Mouse (Mus musculus) left cerebral cortex, adult 18-20 months (tissue): ENCODE results near the gene Tnrc18. TPM values are rescaled to one million over a fixed set of nuclear protein-coding genes. Genes with fewer than 3 reads are reported as not detected.
"Not testable (repeated sequence)": the region's sequence is repeated elsewhere in the genome, so short reads cannot be mapped to it uniquely, and the experiment has no call there.

Experiments used
- DNase-seq, 2 experiments: peaks; one replicate each; pipeline ENCODE4 v3.0.0; 2021 to 2022; ENCODE audit warnings: low spot score in 2 of 2, mixed read lengths in 1 of 2
- long read RNA-seq, 2 experiments: library from polyadenylated mRNA; stranded (forward); transcript quantifications; one replicate each; pipeline ENCODE4 v2.0.0; 2021
- total RNA-seq, 2 experiments: library from RNA; stranded (reverse); gene quantifications; 2 replicates each; pipeline ENCODE4 v1.2.3; 2021

Gene Tnrc18
- 100 to 1,000 TPM; 116 to 122 TPM for total RNA-seq
- long read RNA-seq, experiment 1, partial matches to known transcripts: 3 of 10 reads
- long read RNA-seq, experiment 1, other reads (novel, unspliced or antisense): 7 of 10 reads
- long read RNA-seq, experiment 2, partial matches to known transcripts: 6 of 7 reads
- long read RNA-seq, experiment 2, other reads (novel, unspliced or antisense): 1 of 7 reads

DNA sequence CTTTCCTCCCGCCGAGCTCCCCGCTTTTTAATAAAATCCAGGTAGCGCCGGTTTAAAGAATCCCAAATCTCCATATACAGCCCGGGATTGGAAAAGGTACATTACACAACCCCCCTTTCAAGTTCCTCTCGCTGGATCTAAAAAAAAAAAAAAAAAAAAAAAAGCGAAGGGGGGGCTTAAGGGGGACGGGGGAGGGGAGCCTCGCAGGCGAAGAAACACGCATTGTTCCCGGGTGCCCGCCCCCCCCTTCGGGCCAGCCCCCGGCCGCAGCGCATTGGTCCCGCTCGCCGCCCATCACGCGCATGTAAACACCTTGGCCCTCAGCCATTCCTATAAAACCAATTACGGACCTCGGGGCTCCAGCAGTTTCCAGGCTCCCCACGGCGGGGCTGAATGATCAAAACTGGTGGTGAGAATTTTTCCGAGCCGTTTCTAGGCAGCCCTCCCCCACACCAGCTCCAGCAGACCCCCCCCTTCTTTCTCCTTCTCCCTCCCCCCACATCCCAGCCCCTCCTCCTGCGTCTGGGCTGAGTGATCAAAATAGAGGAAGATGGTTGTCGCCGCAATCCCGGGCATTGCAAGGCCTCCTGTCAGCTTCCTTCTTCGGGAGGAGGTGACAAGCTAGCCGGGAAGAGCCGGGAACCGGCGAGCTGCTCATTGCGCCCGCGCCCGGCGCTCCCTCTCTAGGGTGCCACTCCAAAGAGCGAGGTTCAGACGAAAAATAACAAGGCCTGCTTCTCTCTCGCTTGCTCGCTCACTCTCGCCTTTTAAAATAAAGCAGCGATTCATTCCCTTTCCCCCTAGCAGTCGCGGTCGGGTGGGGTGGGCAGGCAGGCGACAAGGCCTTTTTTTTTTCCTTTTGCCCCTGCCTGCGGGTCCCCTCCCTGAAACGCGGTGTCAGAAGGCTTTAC, at the start of gene Tnrc18:
Tnrc18 (minus strand) TSS at position 139 of the 911 bp plus-strand sequence.
- DNase-seq: peak; percentile 98 to 99

DNA sequence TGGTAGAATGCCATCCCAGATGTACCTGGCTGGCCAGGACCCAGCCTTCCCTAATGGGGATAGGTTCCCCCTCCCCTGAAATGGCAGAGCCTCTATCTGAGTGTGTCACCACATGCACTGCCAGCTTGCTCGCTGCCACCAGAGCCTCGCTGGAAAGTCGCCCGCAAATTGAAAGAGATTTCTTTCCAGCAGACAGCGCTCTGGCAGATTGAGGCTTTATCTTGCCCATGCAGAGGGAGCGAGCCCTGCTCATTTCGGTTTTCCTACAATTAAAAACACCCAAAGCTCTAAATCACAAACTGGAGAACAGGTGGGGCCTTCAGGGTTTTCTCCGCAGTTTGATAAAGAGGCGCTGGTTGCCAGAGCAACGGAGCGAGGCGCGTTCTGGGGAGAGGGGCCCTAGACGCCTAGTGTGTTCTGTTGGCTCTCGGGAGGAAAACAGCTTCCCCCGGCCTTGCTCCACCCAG, 40.3 kb upstream of the Tnrc18 start:
- peak; percentile 67 to 74 for DNase-seq

- no peak for DNase-seq
Measured at GRCm38 (mm10) chr5:142856408-142856807, 38.9 kb upstream of the Tnrc18 start.

DNA sequence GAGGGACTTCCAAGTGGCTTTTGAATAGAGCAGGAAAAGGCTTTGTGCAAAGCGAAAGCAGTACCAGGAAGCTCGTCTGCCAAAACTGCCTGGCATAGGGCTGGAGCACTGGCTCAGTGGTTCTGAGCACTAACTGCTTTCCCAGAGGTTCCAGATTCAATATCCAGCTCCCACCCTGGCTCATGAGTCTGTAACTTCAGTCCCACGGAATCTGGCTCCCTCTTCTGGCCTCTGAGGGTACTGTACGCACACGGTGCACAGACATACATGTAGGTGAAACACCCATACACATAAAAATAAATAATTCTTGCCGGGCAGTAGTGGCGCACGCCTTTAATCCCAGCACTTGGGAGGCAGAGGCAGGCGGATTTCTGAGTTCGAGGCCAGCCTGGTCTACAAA, 37.4 kb upstream of the Tnrc18 start:
- DNase-seq: no peak

DNA sequence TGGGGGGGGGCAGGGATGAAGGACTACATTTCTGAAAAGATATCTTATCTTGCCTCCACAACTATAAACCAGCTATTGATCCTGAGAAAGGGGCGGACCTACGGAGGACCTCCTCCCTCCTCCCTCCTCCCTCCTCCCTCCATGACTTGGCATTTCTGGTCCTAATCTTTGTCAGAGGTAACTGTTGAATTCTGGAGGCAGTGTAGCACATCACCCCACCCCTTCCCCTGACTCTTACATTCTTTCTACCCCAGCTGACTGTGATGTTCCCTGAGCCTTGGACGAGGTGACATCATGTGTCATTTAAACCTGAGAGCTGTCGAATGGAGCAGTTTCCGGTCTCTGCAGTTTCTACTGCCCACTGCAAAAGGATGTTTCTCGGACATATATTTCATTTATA, 36.1 kb upstream of the Tnrc18 start:
- no peak for DNase-seq

GRCm38 (mm10) chr5:142851681-142852049, 34.2 kb upstream of the Tnrc18 start:
- DNase-seq: no peak

DNA sequence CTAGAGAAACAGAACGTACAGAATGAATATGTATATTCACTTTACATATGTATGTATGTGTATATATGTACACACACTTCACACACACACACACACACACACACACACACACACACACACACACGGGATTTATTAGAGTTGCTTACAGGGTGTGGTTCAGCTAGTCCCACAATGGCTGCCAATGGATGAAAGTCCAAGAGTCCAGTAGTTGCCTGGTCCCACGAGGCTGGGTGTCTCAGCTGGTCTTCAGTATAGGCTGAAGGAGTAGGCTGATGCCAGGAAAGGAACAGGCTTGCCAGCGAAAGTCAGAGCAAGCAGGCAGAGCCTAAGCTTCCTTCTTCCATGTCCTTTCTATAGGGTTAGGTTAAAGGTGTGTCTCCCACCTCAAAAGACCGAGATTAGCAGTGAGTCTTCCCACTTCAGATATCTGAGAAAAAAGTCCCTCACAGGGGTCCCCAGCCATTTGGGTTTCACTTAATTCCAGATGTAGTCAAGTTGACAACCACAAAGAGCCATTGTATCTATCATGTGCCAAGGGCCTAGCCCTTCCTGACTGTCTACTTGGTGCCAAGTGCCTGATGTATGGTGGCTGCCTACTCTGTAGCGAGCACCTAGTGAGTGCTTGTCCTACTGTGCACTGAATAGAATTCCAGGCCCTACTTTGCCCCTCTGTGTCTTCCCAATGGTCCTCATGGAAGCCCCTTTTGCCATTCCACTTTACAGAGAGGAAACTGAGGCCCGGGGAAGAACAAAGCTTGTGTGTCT, 33.6 kb upstream of the Tnrc18 start:
- DNase-seq: no peak

DNA sequence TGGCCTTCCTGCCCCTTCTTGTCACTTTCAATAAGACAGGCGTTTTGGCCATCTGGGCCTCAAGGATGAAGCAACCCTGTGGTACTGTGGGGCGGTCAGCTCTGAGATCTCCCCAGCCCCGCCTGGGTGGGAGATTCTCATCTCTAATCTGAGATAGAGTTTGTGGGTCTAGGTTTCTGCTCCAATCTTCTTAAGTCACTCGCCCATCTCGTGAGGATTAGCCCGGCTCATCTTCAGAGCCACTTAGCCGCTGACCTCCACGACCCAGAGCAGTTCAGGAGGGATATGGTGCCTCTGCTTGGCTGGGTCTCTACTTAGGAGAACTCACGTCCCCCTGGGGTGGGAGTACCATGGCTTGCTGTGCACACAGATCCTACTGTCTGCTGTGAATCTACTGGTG, 33.0 kb upstream of the Tnrc18 start:
- no peak for DNase-seq

DNA sequence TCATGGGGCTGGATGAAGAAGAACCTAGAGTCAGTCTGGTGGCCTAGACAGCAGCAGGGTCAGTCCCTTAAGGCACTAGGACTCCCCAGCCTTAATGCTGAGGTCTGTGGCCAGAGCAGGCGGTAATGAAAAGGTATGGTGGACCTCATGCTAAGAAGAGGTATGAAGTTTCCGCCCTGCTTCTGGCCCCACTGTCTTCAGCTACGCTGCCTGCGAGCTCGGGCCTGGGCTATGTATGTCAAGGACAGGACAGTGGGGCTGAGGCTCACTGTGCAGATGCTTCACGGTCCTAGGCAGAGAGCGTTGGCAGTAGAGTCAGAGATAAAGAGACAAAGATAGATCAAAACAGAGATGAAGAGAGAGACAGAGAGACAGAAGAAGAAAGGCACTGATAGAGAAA, 31.4 kb upstream of the Tnrc18 start:
- DNase-seq: no peak

DNA sequence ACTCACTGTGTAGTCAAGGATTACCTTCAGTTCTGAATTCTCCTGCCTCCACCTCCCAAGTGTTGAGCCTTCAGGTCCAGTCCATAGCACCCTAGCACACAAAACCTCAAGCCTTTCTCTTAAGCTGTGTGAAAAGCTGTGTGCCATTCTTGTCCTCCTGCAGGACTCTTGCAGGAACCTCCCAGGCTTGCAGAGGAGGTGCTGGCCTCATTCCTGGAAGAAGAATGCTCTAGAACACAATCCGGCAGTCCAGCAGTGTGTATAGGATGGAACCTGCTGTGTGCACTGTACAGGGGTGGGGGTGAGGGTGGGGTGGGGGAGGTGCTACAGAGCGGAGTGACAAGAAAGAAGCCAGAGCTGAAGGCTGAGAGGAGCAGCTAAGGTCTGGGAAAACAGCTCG, 30.7 kb upstream of the Tnrc18 start:
- no peak for DNase-seq

DNA sequence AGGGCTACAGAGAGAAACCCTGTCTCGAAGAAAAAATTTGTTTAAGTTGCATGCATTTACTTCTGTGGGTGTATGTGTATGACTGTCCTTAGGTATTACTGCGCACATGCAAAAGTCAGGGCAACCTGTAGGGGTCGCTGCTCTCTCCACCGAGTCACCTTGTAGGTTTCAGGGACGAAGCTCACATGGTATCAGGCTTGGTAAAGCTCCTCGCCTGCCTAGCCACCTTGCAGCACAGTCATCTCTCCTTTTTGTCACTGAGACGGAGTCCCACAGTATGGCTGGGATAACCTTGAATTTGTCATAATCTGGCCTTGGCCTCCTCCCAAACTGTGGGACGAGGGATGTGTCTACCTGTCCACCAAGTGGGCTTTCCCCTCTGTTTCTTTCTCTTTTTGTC, 27.0 kb upstream of the Tnrc18 start:
- DNase-seq: no peak

- peak in 1 of 2 experiments; percentile 34 for DNase-seq
Measured at GRCm38 (mm10) chr5:142842137-142842642, 24.7 kb upstream of the Tnrc18 start.

GRCm38 (mm10) chr5:142841372-142842136, 24.1 kb upstream of the Tnrc18 start:
- no peak for DNase-seq

DNA sequence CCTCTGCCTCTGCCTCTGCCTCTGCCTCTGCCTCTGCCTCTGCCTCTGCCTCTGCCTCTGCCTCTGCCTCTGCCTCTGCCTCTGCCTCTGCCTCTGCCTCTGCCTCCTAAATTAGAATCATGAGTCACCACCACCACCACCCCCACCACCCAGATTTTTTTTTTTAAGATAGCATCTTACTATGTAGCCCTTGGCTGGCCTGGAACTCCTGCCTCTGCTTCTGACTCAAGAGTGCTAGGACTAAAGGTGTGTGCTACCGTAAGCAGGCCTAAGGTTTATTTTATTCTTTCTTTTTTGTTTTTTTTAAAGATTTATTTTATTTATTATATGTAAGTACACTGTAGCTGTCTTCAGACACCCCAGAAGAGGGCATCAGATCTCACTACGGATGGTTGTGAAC, 20.0 kb upstream of the Tnrc18 start:
- DNase-seq: not testable (repeated sequence)

DNA sequence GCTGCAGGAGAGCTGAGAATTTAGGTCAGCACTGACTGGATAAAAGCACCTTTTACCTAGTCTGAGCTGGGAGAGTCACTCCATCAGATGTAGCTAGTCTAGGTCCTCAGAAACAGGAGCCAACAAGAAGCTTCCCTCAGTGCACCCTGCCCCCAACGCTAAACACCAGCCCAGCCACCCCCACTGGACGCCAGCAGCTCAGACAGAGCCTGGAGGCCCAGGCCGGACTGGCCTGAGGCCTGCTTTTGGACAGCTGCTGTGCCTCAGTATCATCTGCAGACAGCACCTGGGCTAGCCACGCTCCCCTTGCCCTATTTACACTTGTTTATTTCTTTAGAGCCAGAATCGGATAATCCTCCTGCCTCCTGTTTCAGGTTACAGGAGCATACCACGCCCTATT, 19.4 kb upstream of the Tnrc18 start:
- DNase-seq: no peak

DNA sequence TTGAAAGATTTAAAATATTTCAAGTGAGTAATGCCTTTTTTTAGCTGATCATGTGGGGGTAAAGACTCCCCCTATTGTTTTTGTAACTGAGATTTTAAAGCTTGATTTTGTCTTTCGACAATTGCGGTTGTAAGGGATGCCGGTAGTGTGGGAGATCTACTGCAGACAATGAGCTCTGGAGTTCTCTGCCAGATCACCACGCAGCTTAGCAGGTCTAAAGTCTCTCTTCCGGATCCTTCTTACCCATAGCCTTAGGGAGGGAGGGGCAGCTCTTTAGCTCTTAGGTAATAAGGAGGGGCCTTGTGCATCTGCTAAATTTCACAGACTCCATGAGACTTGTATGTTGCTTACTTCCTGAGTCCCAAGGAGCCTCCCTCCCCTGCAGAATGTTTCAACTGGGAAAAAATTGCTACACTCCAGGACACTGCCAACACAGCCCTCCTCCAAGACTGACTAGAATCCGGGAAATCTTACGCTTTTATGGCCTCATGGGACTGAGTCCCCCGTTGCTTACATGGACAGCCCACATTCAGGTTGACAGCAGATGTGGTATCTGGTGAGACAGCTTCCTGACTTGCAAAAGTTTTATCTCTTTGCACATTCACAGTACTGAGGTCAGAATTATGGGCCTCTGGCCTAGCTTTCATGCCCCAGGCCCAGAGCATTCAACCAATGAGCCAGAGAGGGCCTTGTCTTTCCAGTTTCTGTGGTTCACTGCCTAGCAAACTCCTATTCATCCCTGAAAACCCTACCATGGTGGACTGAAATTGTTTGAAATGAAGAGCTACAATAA, 16.4 kb upstream of the Tnrc18 start:
- DNase-seq: no peak

DNA sequence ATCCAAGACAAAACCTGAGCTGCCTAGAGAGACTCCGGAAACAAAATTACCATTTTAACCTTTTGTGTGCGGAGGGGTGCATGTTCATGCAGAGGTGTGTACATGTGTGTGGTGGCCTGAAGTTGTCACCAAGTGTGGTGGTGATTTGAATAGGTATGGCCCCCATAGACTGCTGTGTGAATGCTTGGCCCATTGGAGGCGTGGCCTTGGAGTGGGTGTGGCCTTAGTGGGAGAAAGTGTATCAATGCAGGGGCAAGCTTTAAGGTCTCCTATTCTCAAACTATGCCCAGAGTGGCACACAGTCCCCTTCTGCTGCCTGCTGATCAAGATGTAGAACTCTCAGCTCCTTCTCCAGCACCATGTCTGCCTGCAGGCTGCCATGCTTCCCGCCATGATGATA, 8.7 kb upstream of the Tnrc18 start:
- DNase-seq: no peak

DNA sequence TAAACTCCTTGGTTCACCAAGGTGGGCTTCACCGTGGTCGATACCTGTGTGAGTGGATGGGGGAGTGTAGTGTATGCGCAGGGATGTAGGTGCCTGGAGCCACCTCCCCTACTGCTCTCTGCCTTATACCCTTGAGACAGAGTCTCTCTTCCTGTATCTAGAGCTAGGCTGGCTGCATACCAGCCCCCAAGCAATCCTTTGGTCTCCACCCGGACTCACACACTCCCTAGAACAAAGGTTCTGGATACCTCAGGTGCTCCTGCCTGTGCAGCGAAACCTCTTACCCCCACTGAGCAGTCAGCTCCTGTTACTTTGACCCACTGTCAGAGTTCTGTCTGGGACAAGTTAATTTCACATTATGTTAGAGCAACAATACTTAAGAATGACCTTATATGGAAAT, 8.2 kb upstream of the Tnrc18 start:
- DNase-seq: no peak

GRCm38 (mm10) chr5:142824091-142824490, 6.6 kb upstream of the Tnrc18 start:
- DNase-seq: no peak
